Comparison of ENCODE assay signal across 1 mouse cellular context in the genomic region with DNA sequence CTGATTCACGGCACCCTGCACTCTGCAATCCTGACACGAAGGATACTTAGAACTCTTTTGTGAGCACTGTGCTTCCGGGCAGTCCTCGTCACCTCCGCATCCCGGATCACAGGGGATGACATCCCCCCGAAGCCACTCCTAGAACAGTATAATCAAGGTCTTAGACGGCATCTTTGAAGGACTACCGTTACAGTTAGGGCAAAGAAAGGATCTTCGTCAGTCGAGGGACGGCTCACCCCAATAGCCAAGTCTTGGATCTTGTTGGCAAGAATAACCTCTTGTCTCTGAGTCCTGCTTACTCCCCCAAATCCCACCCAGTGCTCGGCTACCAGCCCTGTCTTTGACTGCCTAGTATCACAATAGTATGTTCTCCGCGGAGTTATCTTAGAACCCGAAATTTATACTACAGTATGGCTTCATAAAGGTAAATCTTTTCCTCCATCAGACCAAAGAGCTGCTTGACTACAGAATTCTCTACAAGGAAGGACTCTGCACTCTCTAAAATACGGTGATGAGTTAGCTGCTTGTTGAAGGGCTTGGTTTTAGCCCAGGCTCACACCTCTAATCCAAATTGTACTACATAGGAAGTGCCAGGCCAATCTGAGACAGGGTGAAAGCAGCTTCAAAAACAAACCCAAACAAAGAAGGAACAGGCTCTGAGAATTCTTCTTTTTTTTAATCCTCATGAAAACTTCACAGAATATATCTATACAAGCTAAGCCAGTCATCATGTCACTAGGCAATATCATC.
TF ChIP-seq lines count a peak whose summit lies in the region.

No protein-coding gene starts in this region.

TF ChIP-seq in CH12.LX, 34 proteins besides CTCF, POLR2A, EP300 and RAD21:
- no peak for TF ChIP-seq PAX5 (IDR thresholded peaks at IDR 0.05; ENCODE audit: low read length)
- no peak for TF ChIP-seq JUN (IDR thresholded peaks at IDR 0.05; ENCODE audit: insufficient read depth, low read depth, low read length)
- TF ChIP-seq ZC3H11A (IDR thresholded peaks at IDR 0.05; ENCODE audit: low read depth, low read length) = no peak
- no peak for TF ChIP-seq USF1 (IDR thresholded peaks at IDR 0.05; ENCODE audit: low read depth, low read length)
- no peak for TF ChIP-seq BHLHE40 (IDR thresholded peaks at IDR 0.05; ENCODE audit: low read depth, low read length)
- TF ChIP-seq MAZ (IDR thresholded peaks at IDR 0.05; ENCODE audit: low read depth, low read length) = no peak
- TF ChIP-seq USF2 (conservative IDR thresholded peaks at IDR 0.05; ENCODE audit: low read depth, low read length) = no peak
- TF ChIP-seq CHD1 (IDR thresholded peaks at IDR 0.05; ENCODE audit: low read depth, low read length) = no peak
- TF ChIP-seq RCOR1 (conservative IDR thresholded peaks at IDR 0.05; ENCODE audit: low read depth, low read length) = no peak
- no peak for TF ChIP-seq MEF2A (IDR thresholded peaks at IDR 0.05; ENCODE audit: borderline replicate concordance, low read depth, low read length)
- TF ChIP-seq MYC (IDR thresholded peaks at IDR 0.05; ENCODE audit: low read depth, low read length) = no peak
